Mouse (Mus musculus) hindlimb bud, embryonic 11.5 days (tissue): Measurements from ENCODE around the gene Sesn2.
A peak's percentile ranks its signal among the peaks of the same experiment; 100 is the strongest.

Source experiments
- DNase-seq: peaks from one replicate; pipeline ENCODE4 v3.0.0-alpha.2; 2012; ENCODE audit warnings: low read depth, low spot score; ENCODE audit errors: extremely low spot score

Sesn2 gene

DNA sequence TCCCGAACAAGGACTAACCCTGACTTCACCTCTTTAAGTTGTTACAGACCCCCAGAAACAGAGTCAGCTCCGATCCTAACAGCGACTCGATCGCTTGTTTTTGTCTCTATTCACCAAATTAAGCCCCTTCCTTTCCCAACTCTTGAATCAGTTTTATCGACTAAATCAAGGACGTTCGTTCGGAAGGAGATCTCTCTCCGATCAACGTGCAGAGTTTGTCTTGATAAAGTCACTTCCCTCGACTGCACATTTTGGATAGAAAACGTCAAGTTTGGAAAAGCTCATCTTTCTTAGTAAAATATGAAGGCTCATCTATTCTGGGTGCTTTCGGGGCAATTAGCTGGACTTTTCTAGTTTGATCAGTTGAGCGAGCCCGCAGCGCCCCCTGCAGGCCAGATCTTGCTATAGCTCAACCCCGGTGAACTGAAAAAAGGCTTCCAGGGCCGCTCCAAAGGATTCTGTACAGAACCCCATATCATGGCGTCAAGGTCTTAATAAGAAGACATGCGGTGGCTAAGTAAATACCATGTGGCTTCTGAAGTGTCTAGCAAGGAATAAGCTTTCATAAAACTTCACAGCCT, 4.3 kb upstream of the Sesn2 start:
- peak; percentile 75 for DNase-seq

DNA sequence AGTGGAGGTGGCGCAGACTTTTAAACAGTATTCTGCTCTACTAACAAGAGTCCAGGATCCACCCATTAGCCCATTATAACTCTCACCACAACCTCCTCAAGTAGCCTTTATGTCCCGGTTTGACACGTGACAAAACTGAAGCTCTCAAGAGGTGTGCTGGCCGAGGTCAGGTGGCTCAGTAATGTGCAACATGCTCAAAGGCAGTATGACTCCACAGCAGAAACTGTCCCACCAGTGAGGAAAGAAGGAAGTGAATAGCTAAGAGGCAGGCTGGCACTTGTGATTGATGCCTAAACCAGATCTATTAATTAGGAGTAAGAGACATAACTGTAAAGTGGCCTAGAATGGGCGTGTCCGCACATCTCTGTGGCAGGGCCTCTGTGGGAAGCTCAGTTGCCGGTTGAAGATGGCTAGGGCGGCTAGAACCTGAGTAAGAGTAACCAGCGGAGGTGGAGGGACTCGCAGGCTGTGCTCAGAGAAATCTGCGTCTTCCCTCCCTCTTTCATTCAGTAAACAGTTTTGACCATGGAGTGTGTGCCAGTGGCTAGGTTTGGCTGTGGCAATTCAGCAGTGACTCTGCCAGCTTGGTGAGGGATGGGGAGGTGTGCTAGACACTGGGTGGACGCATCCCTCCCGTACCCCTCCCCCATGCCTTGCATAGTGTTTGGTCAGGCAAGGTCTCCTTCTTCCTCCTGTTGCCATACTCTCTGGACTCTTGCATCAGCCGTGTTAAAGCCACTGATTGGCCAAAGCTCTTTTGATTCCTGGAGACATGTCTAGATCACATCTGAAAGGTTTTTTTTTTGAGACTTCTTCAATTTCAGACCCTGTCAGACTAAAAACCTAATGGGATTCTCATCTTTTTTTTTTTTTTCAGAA, 3.3 kb upstream of the Sesn2 start:
- DNase-seq, result no peak

DNA sequence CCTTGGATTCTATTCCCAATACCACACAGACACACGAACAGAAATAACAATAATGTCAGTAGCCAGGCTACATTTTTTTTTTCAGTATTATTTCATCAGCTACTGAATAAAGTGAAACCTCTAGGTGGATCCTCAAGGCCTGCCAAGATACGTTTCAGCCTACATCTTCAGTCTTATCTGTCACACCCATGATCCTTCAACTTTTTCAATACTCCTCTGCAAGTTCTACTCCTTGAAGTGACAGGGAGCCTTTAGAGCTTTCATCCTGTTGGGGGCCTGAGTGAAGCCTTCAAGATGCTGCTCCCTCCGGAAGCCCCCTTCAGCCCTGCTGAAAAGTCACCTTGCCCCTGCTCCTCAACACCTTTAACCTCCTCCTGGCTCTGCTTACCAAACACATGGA, 1.8 kb upstream of the Sesn2 start:
- DNase-seq, result no peak

DNA sequence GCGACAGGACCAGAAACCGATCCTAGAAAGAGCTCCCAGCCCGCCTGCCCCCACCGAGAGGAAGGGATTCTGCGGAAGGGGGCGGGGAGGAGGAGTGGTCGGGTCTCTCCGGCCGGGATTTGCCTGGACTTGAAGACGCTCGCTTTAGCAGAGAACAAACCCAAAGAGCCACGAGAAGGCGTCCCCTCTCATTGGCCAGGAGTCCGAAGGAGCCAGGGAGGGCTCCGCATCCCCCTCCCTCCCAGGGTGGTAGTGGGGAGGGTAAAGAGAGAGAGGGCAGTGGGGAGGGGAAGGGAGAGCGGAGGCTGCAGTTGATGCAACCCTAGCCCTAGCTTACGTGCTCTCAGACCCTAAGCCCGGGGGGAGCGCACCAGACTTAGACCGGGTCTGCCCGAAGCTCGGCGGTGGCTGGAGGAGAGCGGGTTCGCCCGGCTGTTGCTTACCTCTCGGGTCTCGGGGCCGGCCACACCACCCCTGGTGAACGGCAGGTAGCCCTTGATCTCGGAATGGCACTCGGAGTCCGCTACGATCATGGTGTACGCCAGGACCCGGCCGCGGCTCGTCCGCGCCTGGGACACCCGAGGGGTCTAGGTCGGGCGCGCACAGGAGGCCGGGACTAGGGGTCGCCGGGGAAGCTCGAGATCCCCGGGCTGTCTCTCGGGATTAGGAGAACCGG, 542 bp downstream of the Sesn2 start:
- peak; percentile 69 for DNase-seq

DNA sequence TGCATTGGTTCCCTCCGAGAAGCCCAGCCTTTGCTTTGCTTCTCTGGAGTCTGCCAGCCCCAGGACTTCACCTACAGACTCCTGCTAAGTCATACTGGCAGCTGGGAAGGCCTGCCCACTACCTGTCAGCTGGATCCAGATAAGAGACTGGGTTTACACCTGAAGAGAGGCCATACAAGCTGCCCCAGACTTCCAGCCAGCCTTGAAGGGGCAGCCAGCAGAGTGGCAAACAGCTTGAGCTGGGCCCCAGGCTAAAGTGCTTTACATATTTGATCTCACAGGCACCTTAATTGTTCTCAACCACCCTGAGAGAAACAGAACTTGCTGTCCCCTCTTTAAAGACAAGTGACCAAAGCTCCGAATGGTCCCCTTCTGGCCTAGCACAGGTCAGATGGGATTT, 3.1 kb downstream of the Sesn2 start:
- no peak for DNase-seq

DNA sequence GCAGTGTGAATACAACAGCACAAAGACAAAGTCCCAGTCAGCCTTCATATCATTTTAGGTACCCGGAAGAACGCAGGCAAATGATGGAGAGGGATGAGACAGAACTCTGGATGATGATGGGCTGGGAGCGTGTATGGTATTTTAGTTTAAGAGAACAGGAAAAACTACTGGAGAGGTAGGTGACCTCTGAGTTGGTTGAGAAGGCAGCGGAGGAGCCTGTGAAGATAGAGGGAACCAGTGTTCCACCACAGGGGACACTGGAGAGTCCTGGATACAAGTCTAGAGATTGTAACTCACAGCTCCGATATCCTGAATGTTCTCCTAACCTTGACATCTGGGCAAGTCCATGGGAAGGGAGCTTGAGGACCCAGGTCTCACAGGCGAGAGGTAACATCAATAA, 4.1 kb downstream of the Sesn2 start:
- DNase-seq, result no peak

DNA sequence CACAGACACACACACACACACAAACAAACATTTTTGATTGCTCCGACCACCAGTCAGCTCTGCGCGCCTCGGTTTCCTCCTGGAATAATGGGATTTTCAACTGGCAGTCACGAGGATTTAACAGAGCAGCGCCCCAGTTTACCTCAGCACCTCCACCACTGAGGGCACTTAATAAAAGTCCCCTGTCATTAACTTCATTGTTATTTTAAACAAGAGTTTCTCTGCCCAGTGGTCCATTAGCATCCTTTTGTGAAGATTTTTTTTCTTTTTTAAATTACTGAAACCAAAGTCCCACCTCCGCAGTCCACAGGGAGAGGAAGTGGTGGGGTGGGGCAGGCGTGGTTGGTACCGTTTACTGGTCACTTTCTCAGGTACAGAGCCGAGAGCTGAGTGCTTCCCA, 4.5 kb downstream of the Sesn2 start:
- DNase-seq, result no peak

DNA sequence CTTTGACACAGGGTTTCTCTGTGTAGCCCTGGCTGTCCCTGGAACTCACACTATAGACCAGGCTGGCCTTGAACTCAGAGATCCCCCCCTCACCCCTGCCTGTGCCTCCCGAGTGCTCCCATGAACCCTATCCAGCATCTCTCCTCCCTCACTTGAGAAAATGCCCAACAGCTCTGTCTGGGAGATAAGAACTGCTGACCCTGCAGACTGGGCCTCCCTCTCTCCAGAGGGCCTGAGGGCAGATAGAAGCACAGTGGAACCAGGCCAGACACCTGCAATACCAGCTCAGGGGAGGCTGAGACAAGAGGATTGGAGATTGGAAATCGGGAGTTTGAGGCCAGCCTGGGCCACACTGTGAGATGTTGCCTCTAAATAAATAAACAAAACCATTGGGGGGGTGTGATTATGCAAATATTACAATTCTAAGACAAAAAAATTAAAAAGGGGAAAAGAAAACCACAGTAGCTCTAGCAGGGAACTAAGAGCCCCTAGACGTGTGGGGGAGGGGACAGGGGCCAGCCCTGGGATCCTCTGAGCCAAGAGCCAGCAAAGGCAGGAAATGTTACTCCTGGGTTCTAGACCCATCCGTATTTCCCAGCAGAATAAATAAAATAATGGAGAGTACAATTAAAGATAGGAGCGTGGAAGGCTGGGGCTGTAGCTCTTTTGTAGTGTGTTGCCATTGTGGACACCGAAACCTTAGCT, 5.1 kb downstream of the Sesn2 start:
- no peak for DNase-seq

DNA sequence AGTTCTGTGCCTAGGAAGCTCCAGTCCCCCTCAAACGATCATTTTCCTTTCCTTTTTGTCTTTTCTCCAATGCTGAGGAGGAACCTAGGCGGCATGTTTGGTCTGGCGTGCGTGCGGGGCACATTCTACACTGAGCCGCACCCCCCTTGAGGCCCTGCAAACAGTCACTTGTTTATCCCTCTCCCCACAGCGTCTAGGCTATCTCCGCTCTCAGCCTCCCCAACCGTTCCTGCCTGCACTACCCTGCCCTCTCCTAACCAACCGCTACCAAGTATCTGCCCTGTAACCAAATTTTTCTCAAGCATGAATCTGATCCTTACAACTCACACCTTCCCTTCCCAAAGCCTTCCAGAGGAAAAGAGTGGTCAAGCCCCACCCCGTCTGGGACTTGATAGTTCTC, 7.0 kb downstream of the Sesn2 start:
- no peak for DNase-seq

DNA sequence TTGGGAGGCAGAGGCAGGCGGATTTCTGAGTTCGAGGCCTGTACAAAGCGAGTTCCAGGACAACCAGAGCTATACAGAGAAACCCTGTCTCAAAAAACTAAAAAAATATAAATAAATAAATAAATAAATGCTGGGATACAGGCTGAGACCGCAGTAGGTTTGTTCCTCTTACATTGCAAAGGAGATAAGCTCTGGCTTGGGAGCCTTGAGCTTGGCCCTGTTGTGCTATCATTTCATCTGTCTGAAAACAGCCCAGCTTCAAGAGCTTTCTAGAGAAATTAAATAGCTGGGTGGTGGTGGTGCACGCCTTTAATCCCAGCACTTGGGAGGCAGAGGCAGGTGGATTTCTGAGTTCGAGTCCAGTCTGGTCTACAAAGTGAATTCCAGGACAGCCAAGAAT, 8.7 kb downstream of the Sesn2 start:
- no peak for DNase-seq

DNA sequence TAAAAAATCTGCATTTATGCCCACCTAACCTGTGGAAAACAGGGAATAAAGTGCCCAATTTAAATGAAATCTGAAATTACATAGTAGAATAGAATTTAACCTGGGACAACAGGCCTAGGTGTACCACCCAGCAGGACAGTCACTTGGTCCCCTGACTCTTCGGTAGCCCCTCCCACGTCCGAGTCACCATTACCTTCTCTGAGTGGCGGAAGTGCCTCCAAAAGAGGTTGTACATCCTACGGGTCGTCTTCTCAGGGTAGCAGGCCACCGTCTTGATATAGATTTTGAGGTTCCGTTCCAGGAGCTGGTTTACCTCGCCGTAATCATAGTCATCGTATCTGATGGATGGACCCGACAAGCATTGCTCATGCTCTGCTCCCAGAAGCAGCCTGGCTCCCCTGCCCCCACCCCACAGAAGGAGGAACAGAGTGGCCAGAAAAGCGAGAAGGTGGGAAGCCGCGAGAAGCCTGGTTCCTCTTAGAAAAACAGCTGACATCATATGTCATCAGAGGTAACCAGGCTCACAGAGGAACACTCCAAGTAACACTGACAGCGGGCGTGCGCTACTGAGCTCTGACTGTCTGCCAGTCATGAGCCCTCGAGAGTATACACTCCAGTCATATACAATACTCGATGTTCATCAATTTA, 15.9 kb downstream of the Sesn2 start:
- DNase-seq, result no peak

DNA sequence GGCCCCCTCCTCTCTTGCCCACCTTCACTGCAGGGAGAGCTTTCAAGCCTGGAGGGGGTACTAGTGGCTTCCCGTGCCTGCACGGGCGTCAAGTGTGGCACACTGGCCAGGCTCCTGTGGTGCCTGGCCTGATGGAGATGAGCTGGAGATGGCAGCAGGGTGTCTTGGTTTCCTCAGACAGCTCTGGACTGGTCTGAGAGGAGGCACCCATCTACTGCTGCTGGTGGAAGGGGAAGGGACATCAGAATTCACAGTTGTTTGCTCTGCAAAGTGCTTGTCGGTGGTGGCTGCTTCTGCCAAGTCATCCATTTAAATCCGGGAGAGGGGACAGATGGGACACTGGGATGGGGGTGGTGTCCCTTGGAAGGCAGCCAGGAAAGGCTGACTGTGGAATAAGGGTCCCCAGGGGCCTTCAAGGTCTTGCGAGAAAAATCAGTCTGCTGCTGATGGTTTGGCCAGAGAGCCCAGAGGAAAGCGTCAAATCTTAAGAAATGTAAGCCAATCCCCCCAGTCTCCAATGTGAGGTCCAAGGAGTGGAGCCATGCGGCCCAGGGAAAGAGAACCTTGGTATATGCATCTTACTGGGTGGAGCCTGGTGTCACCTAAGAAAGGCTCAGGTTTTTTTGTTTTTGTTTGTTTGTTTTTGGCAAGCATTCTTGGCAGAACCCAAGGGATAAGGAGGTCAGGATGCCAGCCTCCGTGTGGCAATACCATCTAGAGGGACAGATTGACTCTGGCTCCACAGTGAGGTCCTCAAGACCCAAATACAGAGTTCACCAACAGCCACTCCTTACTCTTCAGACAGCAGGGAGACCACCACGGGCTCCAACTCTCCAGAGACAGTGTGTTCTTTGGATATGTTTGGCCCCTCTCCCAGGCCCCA, 17.9 kb downstream of the Sesn2 start:
- no peak for DNase-seq

DNA sequence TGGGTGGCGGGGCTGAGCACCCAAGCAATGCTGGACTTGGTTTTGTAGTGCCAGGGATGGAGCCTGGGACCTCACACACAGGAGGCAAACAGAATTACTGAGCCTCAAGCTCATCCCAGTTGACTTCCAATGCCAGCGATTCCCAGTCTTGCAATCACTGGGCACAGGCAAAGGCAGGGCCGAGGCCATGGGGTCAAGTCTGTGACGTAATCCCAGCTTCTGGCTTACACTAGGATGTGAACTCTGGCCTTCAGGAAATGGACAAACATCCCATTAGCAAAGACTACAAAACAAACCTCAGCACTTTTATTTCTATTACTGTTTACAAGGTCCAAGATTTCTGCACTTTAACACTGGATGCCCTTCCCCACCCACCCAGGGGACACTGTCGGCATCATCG, 18.6 kb downstream of the Sesn2 start:
- no peak for DNase-seq

DNA sequence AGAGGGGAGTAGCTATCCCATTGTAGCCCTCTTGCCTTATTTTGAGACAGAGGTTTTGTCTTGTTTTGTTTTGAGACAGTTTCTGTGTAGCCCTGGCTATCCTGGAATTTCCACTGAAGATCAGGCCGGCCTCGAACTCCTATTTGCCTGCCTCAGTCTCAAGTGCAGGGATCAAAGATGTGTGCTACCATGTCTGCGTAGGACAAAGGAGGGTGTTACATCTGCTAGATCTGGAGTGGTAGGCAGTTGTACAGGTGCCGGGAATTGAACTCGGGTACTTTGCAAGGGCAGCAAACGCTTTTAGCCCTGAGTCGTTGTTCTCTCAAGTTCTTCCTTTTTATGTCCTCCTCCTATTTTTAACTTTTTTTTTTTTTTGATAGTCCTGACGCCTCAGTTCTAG, 19.2 kb downstream of the Sesn2 start:
- DNase-seq, result no peak

DNA sequence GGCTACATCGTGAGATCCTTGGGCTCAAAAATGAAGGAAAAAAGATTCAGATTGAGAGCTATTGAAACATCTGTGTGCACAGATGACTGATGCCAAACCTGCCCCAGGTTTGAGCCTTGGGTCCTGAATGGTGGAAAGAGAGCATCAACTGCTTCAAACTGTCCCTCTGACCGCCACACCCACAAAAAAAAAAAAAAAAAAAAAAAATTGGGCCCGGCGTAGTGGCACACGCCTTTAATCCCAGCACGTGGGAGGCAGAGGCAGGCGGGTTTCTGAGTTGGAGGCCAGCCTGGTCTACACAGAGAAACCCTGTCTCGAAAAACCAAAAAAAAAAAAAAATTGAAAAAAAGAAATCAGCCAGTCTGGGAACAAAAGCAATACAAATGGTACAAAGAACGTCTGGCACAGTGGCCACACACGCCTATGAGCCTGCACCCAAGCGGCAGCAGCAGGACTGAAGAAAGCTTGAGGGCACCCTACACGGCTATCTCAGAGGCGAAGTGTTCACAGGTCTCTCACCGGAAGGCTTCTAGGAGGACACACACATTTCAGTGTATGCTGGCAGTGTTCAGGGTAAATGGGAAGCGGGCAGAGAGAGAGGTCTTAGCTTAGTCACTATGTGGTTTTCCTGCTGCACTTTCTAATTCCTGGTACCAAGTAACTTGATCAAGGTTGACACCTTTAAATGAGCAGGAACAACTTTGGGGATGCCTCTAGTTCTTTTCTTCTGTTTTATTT, 19.9 kb downstream of the Sesn2 start:
- no peak for DNase-seq

DNA sequence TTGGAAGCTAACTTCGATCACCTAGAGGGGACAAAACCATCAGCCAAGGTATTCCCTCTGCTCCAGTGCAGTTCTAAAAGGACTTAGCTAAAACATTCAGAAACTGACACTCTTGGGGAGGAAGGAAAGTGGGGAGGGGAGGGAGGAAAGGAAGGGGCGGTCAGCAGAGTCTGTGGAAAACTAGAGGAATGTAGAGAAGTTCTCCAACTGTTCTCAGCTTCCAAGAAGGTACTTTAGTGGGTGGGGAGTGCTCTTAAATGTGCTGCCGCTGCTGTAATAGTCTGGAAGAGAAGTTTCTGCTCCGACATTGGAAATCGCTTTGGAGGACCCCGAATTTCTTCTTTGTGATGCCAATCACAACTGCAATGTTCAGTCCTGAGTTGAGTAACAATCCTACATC, 21.3 kb downstream of the Sesn2 start:
- no peak for DNase-seq

DNA sequence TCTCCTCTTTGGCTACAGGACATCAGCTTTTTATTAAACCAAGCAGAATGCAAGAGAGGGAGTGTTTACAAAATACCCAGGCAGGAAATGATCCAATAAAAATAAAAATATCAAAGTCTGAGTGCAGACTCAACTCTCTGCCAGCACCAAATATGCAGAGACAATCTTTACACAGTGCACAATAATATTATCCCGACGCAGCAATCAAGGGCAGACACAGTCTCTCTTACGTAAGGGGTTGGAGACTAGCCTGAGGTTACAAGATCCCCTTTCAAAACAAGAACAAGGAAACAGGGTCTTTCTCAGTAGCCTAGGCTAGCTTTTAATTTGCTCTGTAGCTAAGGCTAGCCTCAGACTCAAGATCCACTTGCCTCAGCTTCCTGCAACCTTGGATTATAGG, 21.8 kb downstream of the Sesn2 start:
- DNase-seq, result no peak

DNA sequence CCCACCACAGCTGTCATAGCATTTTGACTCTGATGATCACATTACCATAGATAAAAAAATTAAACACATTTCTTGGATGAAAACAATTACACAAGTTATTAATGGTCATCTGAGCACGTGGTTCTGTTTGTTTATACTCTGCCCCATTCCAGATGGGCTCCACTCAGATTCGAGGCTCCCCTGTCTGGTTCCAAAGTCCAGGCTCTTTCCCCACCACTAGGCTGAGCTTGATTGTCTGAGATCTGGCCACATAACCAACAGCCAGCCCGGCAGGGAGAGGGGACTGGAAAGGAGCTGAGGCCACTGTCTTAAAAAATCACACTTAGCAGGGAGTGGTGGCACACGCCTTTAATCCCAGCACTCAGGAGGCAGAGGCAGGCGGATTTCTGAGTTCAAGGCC, 25.5 kb downstream of the Sesn2 start:
- DNase-seq, result no peak

DNA sequence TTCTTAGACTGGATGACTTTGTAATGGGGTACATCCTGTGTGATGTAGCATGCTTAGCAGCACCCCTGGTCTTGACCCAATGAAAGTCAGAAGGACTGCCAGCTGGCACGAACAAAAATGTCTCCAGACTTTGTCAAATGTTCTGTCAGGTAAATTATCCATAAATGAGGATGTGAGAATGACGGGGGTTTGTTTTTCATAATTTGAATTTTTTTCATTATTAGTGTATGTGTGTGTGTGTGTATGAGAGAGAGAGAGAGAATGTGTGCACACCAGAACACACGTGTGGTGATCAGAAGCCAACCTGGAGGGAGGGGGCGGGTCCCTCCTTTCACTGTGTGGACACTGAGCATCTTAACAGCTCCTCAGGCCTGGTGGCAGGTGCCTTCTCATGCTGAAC, 26.1 kb downstream of the Sesn2 start:
- no peak for DNase-seq
